Mouse (Mus musculus) spleen, embryonic (tissue): ENCODE data around the gene Crabp2.

Experiments
- CTCF ChIA-PET: fragments of 350-600 bp; sonication (Branson Sonifier 250); formaldehyde crosslinking; loops from one replicate; lab custom pipeline; 2022; lab: Charles Lee

Gene Crabp2

GRCm38 (mm10) chr3:87982836-87983601 lies 34.6 kb downstream of the Crabp2 start:
- CTCF ChIA-PET, result no interaction called here

DNA sequence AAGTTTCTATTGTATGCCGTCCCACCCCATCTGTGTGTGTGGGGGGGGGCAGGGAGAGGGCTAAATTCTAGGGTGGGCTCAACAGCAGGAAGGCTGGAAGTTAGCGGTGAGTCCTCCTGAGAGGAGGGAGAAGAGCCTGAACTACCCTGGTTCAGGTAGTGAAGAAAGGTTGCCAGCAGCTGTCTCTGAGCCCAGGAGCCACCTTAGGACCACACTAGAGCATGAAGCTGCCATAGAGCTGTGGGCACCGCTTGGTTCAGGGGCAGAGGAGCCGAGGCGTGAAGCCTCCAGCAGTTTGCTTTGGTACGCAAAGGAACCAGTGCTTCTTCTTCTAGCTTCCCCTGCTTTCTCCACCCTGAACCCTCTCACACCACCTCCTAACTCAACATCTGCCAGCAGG lies 35.2 kb downstream of the Crabp2 start:
- CTCF ChIA-PET, result no interaction called here

- CTCF ChIA-PET, result no interaction called here
These were observed 35.6 kb downstream of the Crabp2 start for GRCm38 (mm10) chr3:87984094-87984493.

DNA sequence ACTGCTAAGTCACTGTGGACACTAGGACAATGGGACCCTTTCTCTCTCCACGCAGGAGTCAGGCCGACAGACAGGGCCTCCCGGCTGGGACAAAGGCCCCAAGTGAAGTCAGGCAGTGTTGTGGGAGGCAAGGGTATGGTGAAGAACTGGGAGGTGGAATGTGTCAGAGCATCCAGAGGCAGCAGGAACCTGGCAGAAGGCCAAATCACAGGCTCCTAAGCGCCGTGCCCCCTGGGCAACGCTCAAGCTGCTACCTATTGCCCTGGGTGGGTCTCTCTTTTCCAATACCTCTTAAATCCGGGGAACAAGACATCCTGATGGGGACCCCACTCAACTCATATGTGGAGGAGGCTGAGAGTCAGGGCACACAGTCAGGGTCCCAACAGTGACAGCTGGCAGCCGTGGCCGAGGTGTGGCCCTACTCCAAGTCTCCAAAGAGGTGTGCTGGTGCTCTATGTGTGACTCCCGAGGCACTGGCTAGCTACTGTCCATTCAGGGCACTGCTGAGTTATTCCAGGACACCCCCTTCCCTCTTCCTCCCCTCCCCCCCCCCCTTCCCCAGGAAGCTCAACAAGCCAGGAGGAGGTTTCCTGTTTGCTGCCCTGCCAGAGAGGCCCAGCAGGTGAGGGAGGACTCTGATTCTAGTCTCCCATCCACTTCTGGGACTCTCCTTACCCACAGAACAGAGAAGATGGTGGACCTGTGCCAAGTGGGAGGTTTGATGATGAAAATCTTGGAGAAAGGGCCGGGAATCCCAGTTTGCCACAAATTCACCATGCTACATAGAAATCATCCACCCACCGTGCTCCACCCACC lies 37.2 kb downstream of the Crabp2 start:
- CTCF ChIA-PET, result interaction anchor here (0.5 to 1.4 kb wide), 3 partner anchors 16 to 550 kb away, joined by 3 to 12 read pairs (median 5); no protein-coding TSS in a partner anchor

- CTCF ChIA-PET, result interaction anchor here (0.5 to 1.4 kb wide), 5 partner anchors 17 to 1846 kb away, joined by 3 to 5 read pairs (median 4); no protein-coding TSS in a partner anchor
These were observed 38.4 kb downstream of the Crabp2 start for GRCm38 (mm10) chr3:87986868-87987267.

DNA sequence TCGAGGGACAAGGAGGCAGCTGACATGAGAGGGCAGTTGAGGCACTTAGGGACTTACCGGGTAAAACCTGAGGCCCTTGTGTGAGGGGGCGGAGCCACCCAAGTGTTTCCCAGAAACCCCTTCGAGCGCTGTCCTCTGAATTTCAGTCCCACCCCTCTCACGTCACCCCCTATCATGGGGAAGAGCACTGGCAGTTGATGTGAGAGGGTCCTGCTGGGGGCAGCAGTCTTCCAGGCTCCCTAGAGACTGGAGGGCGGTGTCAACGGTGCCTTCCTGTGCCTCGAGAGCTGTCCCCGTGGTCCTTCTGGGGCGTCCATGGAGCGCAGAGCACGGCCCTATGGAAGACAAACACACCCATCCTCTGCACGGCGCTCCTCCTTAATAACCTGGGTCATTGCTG lies 39.2 kb downstream of the Crabp2 start:
- CTCF ChIA-PET, result interaction anchor here (0.6 to 1.4 kb wide), 2 partner anchors 82 to 847 kb away, joined by 5 to 7 read pairs; no protein-coding TSS in a partner anchor

- CTCF ChIA-PET, result interaction anchor here (0.6 to 1.4 kb wide), 2 partner anchors 82 to 847 kb away, joined by 5 to 7 read pairs; no protein-coding TSS in a partner anchor
These were observed 39.6 kb downstream of the Crabp2 start for GRCm38 (mm10) chr3:87988068-87988467.

GRCm38 (mm10) chr3:87989935-87990334 lies 41.5 kb downstream of the Crabp2 start:
- CTCF ChIA-PET, result interaction anchor here (0.7 kb wide), 1 partner anchor 571 kb away, joined by 4 read pairs; no protein-coding TSS in a partner anchor

DNA sequence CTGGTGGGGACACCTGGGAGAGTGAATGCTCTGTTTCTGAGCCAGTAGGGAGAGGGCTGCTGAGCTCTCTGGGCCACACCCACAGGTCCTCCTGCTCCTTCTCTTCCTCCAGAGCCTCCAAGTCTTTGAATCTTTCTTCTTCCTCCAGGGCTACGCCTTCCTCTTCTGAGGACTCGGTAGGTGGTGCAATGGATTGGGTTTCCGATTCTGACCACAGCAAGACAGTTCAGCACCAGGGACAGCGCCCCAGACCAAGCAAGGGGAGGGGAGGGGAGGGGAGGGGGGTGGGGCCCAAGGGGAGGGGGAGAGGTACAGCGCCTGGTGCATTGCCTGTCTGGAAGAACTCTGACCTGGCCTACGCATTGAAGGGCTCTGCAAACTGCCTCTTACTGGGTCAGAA lies 45.0 kb downstream of the Crabp2 start:
- CTCF ChIA-PET, result interaction anchor here (0.7 kb wide), 1 partner anchor 1207 kb away, joined by 8 read pairs; no protein-coding TSS in a partner anchor

DNA sequence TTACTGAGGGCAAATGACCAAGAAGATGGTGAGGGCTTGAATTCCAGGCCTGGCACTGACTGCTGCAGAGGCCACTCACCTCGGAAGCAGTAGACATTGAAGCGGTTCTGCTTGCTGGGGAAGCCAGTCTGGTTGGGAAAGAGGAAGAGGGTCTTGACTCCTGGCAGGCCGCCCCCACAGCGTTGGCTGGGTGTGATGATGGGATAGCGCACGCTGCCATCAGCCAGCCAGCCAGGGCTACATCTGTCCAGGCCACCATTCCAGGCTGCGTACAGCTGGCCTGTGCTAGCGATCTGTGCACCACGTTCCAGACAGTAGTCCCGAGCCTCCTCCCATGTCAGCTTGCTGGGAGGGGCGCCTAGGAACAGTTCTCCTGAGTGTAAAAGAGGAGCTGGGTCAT lies 46.9 kb downstream of the Crabp2 start:
- CTCF ChIA-PET, result no interaction called here

DNA sequence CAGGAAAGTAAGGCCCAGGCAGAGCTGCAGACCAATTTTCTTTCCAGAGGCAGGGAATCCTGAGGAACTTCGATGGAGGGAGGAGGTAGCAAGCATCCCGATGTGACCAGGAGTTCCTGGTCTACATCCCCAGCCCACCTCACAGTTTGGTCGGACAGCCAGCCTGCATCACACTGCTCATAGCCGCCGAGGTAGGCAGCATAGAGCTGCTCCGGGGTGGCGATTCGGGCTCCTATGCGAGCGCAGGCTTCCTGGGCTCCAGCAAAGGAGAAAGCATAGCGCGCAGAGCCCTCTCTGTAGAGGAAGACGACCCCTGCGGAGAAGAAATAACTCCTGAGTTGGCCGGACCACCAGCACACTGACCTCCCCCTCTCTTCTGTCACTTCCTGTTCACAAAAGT lies 47.9 kb downstream of the Crabp2 start:
- CTCF ChIA-PET, result no interaction called here

- CTCF ChIA-PET, result no interaction called here
These were observed 48.6 kb downstream of the Crabp2 start for GRCm38 (mm10) chr3:87996971-87997614.

DNA sequence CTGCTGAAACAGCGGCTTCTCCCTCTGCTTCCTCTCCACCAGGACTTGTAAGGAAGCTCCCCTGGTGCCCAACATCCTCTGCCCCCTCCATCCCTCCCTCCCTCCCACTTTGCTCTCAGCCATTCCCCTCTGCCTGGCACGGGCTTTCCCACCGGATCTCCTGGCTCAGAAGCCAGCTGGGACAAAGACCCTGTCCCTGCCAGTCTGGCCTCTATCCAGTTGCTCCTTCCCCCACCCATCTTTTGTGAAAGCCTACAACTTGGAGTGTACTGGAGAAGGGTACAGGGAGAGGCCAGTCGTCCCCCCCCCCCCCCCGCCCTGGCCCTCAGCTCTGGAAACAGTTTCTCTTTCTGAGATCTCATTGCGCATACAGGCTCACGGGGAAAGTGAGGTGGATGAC lies 50.3 kb downstream of the Crabp2 start:
- CTCF ChIA-PET, result interaction anchor here (0.6 kb wide), 2 partner anchors 32 to 731 kb away, joined by 4 to 7 read pairs; no protein-coding TSS in a partner anchor

DNA sequence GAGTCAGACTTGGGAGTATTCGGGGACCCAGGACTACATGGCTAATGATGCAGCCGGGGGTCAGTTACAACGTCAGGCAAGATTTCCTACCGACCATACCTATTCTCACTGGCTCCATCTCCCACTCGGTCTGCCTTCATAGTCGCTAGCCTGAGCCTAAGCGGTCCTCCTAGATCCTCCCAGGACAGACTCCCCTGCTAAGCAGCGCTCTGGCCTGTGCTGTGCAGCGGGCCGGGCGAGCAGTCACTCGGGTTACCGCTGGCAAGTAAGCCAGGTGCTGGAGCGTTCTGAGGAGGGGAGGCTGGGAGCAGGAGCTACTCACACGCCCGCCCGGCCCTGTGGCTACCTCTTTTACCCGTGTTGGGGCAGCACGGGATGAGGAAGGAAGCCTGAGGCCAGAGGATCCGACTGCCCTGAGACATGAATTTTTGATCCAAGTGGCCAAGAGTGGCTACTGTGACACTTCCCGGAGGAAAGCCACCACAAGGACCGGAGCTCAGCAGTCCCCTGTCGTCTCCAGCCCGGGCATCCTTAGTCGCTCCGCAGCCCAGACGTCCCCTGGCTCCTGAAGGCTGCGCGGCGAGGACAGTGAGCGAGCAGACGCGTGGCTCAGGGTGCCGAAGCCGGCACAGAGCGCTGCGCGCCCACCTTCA lies 50.9 kb downstream of the Crabp2 start:
- CTCF ChIA-PET, result interaction anchor here (0.6 kb wide), 2 partner anchors 33 to 730 kb away, joined by 4 to 7 read pairs; no protein-coding TSS in a partner anchor

DNA sequence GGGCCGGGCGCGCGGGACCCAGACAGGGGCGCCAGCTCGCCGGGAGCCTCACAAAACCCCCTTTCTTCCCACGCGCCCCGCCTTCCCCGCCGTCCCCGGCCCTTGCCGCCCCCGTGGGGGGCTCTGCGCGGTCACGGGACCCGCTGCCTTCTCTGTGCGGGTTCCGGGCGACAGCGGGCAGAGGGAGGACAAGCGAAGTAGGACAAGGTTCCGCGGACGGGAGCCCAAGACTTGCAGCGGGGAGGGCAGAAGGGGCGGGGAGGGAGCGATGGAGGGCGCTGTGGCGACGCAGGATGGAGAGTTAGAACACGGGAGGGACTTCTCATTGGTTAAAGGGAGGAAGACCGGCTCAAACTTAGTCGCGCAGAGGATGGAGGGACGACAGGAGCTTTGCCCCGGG lies 51.7 kb downstream of the Crabp2 start, which contains the start of gene Bcan:
TSS of gene Bcan (minus strand) at position 50 of the 400 bp plus-strand sequence.
- CTCF ChIA-PET, result no interaction called here

- CTCF ChIA-PET, result no interaction called here
These were observed 52.5 kb downstream of the Crabp2 start for GRCm38 (mm10) chr3:88000816-88001595.

DNA sequence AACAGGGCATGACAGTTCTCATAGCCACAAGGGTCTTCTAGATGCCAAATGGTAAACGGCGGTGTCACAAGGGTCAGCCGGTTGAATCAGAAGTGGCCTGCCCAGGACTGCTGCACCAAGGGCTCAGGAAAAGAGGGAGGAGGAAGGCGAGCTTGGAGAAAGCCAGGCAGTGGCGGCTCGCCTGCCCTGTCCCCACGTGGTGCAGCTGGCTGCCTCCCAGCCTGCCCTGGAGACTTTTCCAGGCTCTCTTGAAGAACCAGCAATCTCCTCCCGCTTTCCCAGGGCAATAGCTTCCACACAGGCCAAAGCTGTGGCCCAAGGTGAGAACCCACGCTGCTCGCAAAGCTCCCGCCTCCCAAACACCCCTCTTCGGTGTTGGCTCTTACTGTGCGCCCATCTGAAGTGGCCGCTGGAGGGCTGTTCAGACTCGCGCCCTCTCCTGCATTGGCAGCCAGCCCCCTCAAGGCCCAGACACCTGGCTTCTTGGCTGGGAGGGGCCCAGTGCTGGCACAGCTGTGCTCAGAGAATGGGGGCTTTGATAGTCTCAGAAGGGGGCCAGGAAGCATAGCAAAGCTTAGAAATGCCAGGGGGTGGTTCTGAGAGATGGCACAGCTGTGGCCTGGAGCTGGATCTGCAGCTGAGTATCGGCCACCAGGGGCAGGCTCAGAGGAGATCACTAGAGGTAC lies 54.0 kb downstream of the Crabp2 start:
- CTCF ChIA-PET, result no interaction called here
